Mouse (Mus musculus) gastrocnemius, postnatal 10 days (tissue): ENCODE data around the gene Angptl6. TPM values are rescaled to one million over a fixed set of nuclear protein-coding genes. Genes with fewer than 3 reads are reported as not detected.
"Not testable (repeated sequence)": the region's sequence is repeated elsewhere in the genome, so short reads cannot be mapped to it uniquely, and the experiment has no call there.

ENCODE experiments used
- DNase-seq: peaks from one replicate; pipeline ENCODE4 v3.0.0; 2021; ENCODE audit warnings: mixed read lengths
- microRNA-seq, 2 experiments: library from miRNA; unstranded; fragments of <30 nt; microRNA quantifications; one replicate each; pipeline ENCODE4 v1.2.0; 2021
- total RNA-seq, 2 experiments: library from RNA; stranded (reverse); gene quantifications; 2 replicates each; pipeline ENCODE4 v1.2.3; 2021

Angptl6 gene
- total RNA-seq, 2 experiments from 2014 or later, result 4.4 to 4.7 TPM

GRCm38 (mm10) chr9:20837184-20837947 lies 42.2 kb downstream of the Angptl6 start:
- no peak for DNase-seq

- not testable (repeated sequence) for DNase-seq
These were observed 44.0 kb downstream of the Angptl6 start for GRCm38 (mm10) chr9:20835431-20835954.

- DNase-seq, result no peak
These were observed 44.6 kb downstream of the Angptl6 start for GRCm38 (mm10) chr9:20834881-20835280.

- DNase-seq, result peak; percentile 100
These were observed 48.5 kb downstream of the Angptl6 start for GRCm38 (mm10) chr9:20830901-20831643.

- no peak for DNase-seq
These were observed 51.4 kb downstream of the Angptl6 start for GRCm38 (mm10) chr9:20828127-20828526.

GRCm38 (mm10) chr9:20825781-20826180 lies 53.7 kb downstream of the Angptl6 start:
- DNase-seq, result peak; percentile 45

Small RNA genes lying within 50 kb of the gene (microRNA-seq; reads per million reads assigned to microRNA genes)
- 0 reads per million in 2 experiments for gene Mir7081

Other genes starting within 250 kb of the Angptl6 start
- gene Ubl5, start 236.8 kb downstream of the Angptl6 start, total RNA-seq, result 100 to 1,000 TPM; 197 to 204 TPM
- 10 to 100 TPM in 1 of 2 experiments, 1 to 10 TPM in 1; 8.1 to 12.0 TPM for gene Fbxl12, start 235.0 kb downstream of the Angptl6 start, total RNA-seq
- gene Pin1, start 227.6 kb downstream of the Angptl6 start, total RNA-seq, result 10 to 100 TPM; 15.7 to 17.2 TPM
- under 1 TPM; 0.52 TPM for gene Olfm2, start 133.4 kb downstream of the Angptl6 start, total RNA-seq
- 10 to 100 TPM; 76.7 to 90.9 TPM for gene Col5a3, start 64.7 kb downstream of the Angptl6 start, total RNA-seq
- gene Rdh8, start 61.2 kb downstream of the Angptl6 start, total RNA-seq, result not detected
- 1 to 10 TPM; 4.8 to 7.6 TPM for gene A230050P20Rik, start 11.1 kb downstream of the Angptl6 start, total RNA-seq
- gene Ppan, start 8.4 kb upstream of the Angptl6 start, total RNA-seq, result 10 to 100 TPM; 15.9 to 19.2 TPM
- gene Eif3g, start 18.9 kb upstream of the Angptl6 start, total RNA-seq, result 100 to 1,000 TPM; 131 to 133 TPM
- 10 to 100 TPM; 18.4 to 25.7 TPM for gene Dnmt1, start 80.2 kb upstream of the Angptl6 start, total RNA-seq
- gene S1pr2, start 97.1 kb upstream of the Angptl6 start, total RNA-seq, result 10 to 100 TPM in 1 of 2 experiments, 1 to 10 TPM in 1; 8.9 to 11.1 TPM
- 10 to 100 TPM; 48.4 to 49.1 TPM for gene Mrpl4, start 123.0 kb upstream of the Angptl6 start, total RNA-seq
- 1 to 10 TPM; 3.8 to 5.6 TPM for gene Icam1, start 136.3 kb upstream of the Angptl6 start, total RNA-seq
- under 1 TPM in 1 of 2 experiments, not detected in 1; 0.70 TPM for gene Icam4, start 149.6 kb upstream of the Angptl6 start, total RNA-seq
- gene Icam5, start 152.3 kb upstream of the Angptl6 start, total RNA-seq, result under 1 TPM; 0.14 to 0.25 TPM
- not detected for gene Zglp1, start 187.4 kb upstream of the Angptl6 start, total RNA-seq
- gene Gm49373, start 193.4 kb upstream of the Angptl6 start, total RNA-seq, result under 1 TPM; 0.14 to 0.32 TPM
- gene Fdx1l, start 193.9 kb upstream of the Angptl6 start, total RNA-seq, result 10 to 100 TPM; 24.2 to 24.9 TPM
- 1 to 10 TPM in 1 of 2 experiments, under 1 TPM in 1; 0.61 to 1.2 TPM for gene Gm38431, start 212.3 kb upstream of the Angptl6 start, total RNA-seq
- gene Raver1, start 212.3 kb upstream of the Angptl6 start, total RNA-seq, result 10 to 100 TPM; 22.1 to 25.6 TPM